9 mouse cellular contexts compared by ENCODE assay signal in genomic region chrX:137141669-137142068, GRCm38 (mm10). TPM values are rescaled to one million over a fixed set of nuclear protein-coding genes. Genes with fewer than 3 reads are reported as not detected.
A peak's percentile ranks its signal among the peaks of the same experiment; 100 is the strongest.
DNase-seq lines count a peak whose midpoint lies in the region; ATAC-seq lines count a peak whose summit lies in the region.
"Had no signal": no experiment of that assay in that cellular context is flagged by ENCODE, and none has a peak within 500 bp of the region (broad histone marks: within the 10 kb centered on the region; RNA-seq: fewer than 3 reads in every experiment).

No protein-coding gene starts in this region.

- H3K27ac ChIP-seq in heart, embryonic 10.5 days: no peak overlapping the region
- H3K27ac ChIP-seq in embryonic facial prominence, embryonic 14.5 days (replicated peaks; ENCODE audit: low read depth, low read length): no peak overlapping the region
- H3K27ac ChIP-seq in liver, embryonic 13.5 days: no peak overlapping the region

- ATAC-seq in embryonic facial prominence, embryonic 14.5 days (ENCODE audit: low read depth): 0 out of 2 replicates have a peak, but pooled peaks have one; percentile 68
- ATAC-seq in liver, embryonic 13.5 days (ENCODE audit: low read depth): no peak

- 11% methylated on average over 6 of the region's 6 CpGs for WGBS in heart, embryonic 10.5 days
- WGBS in embryonic facial prominence, embryonic 14.5 days: 27% methylated on average over 6 of the region's 6 CpGs
- WGBS in liver, embryonic 13.5 days (ENCODE audit: insufficient replicate concordance): 17% methylated on average over 6 of the region's 6 CpGs

- no peak overlapping the region for H3K4me3 ChIP-seq in heart, embryonic 10.5 days
- H3K4me3 ChIP-seq in embryonic facial prominence, embryonic 14.5 days (ENCODE audit: low read depth, low read length): no peak overlapping the region
- H3K4me3 ChIP-seq in liver, embryonic 13.5 days (replicated peaks): no peak overlapping the region

- H3K36me3 ChIP-seq in heart, embryonic 10.5 days: no peaks in the 10 kb centered on the region
- H3K36me3 ChIP-seq in embryonic facial prominence, embryonic 14.5 days (ENCODE audit: control insufficient read depth, insufficient read depth, low read length): no peaks in the 10 kb centered on the region
- no peaks in the 10 kb centered on the region for H3K36me3 ChIP-seq in liver, embryonic 13.5 days

- no peak overlapping the region for H3K4me2 ChIP-seq in embryonic facial prominence, embryonic 14.5 days (ENCODE audit: low read depth, low read length)
- no peak overlapping the region for H3K4me2 ChIP-seq in liver, embryonic 13.5 days

- H3K9ac ChIP-seq in embryonic facial prominence, embryonic 14.5 days (ENCODE audit: low read depth, low read length): no peak overlapping the region
- no peak overlapping the region for H3K9ac ChIP-seq in liver, embryonic 13.5 days

- no peaks in the 10 kb centered on the region for H3K9me3 ChIP-seq in heart, embryonic 10.5 days
- H3K9me3 ChIP-seq in embryonic facial prominence, embryonic 14.5 days (ENCODE audit: control insufficient read depth, low read length): no peaks in the 10 kb centered on the region
- no peaks in the 10 kb centered on the region for H3K9me3 ChIP-seq in liver, embryonic 13.5 days (replicated peaks)

- H3K27me3 ChIP-seq in heart, embryonic 10.5 days (ENCODE audit: insufficient read depth, poor library complexity, severe bottlenecking): no peaks in the 10 kb centered on the region
- H3K27me3 ChIP-seq in embryonic facial prominence, embryonic 14.5 days (replicated peaks; ENCODE audit: control insufficient read depth, insufficient read depth, low read length): no peaks in the 10 kb centered on the region
- no peaks in the 10 kb centered on the region for H3K27me3 ChIP-seq in liver, embryonic 13.5 days

- peak; percentile 33 to 78 for DNase-seq in heart, adult 18-20 months
- no peak for DNase-seq in heart, embryonic 10.5 days (ENCODE audit: low spot score)
- peak; percentile 25 for DNase-seq in CD4-positive helper T cell, adult 2 months (ENCODE audit: low read depth, low spot score)
- peak; percentile 79 for DNase-seq in brain, adult 2 months (ENCODE audit: low read depth, low spot score)
- DNase-seq in embryonic facial prominence, embryonic 14.5 days (ENCODE audit: low spot score): peak; percentile 58
- DNase-seq in kidney, adult 9 months: peak; percentile 47
- DNase-seq in liver, embryonic 13.5 days: peak; percentile 5
- DNase-seq in right cerebral cortex, adult 2 months (ENCODE audit: low spot score in 2 of 2): peak; percentile 67 to 68

- no peaks in the 10 kb centered on the region for H3K4me1 ChIP-seq in heart, embryonic 10.5 days
- no peaks in the 10 kb centered on the region for H3K4me1 ChIP-seq in embryonic facial prominence, embryonic 14.5 days (ENCODE audit: control insufficient read depth, insufficient read depth, low read length)
- H3K4me1 ChIP-seq in liver, embryonic 13.5 days (replicated peaks): no peaks in the 10 kb centered on the region

RNA-seq across cellular contexts. Expression of gene Esx1, which starts 19.8 kb away (rescaled TPM):
- total RNA-seq in heart, adult 18-20 months (2021): not detected
- 0.25 TPM in 1 of 2 replicates, not detected in the other for polyA plus RNA-seq in heart, embryonic 10.5 days (2016; fragmentation: Nextera tagmentation; extraction: Ambion mirVana)
- polyA plus RNA-seq in embryonic facial prominence, embryonic 14.5 days (2014; fragmentation: Nextera tagmentation; extraction: Ambion mirVana): not detected in 2 replicates
- not detected in 2 replicates for polyA plus RNA-seq in liver, embryonic 13.5 days (2015; fragmentation: Nextera tagmentation; extraction: Ambion mirVana)
- total RNA-seq: left cerebral cortex, postnatal 36 days had no signal
